Mouse (Mus musculus): ENCODE measurements around the gene Gm36028. TPM values are rescaled to one million over a fixed set of nuclear protein-coding genes. Genes with fewer than 3 reads are reported as not detected.

Gene Gm36028
- polyA plus RNA-seq, 1 experiment from 2014 or later = not detected

DNA sequence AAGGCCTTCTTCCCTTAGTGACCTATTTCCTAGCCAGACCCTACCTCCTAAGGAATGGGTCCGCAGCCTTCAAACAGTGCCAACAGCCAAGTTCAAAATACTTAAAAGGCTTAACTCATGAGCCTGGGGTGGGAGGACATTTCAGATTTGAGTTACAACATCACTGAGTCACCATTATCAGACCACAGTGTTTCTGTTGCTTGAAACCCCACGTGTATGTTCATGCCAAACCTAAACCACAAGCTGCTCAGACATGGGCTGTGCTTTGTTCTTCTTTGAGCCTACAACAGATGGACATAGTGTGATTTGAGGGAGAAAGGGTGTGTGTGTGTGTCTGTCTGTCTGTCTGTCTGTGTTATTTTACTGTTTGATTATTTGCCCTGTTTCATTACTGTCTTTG is 59.8 kb downstream of the Gm36028 start:
- Histone ChIP-seq H3K4me2 (no peak overlapping the region), H3K27me3 (no peaks in the 10 kb centered on the region), H3K9ac (no peak overlapping the region), H3K4me1 (peaks cover 11% of the 10 kb centered on the region), H3K9me3 (replicated peaks) (peaks cover 5% of the 10 kb centered on the region; the same call in 1 of the 2 replicates), H3K27ac (no peak overlapping the region), H3K36me3 (ENCODE audit: poor library complexity, severe bottlenecking) (peaks cover 27% of the 10 kb centered on the region), H3K4me3 (no peak overlapping the region)
- no peak for ATAC-seq
- WGBS = 91% methylated on average over 2 of the region's 2 CpGs

Other genes starting within 250 kb of the Gm36028 start
- 59.4 and 75.9 TPM in 2 replicates for gene Ndufb4, start 206.7 kb downstream of the Gm36028 start, polyA plus RNA-seq (2015; fragmentation: Nextera tagmentation; extraction: Ambion mirVana)
- gene Fstl1, start 84.3 kb downstream of the Gm36028 start, polyA plus RNA-seq (2015; fragmentation: Nextera tagmentation; extraction: Ambion mirVana) = 81.8 and 82.7 TPM in 2 replicates
- 55.3 and 55.4 TPM in 2 replicates for gene Lrrc58, start 7.2 kb upstream of the Gm36028 start, polyA plus RNA-seq (2015; fragmentation: Nextera tagmentation; extraction: Ambion mirVana)
- gene Gpr156, start 55.4 kb upstream of the Gm36028 start, polyA plus RNA-seq (2015; fragmentation: Nextera tagmentation; extraction: Ambion mirVana) = 5.5 TPM in 2 replicates
- gene Gsk3b, start 227.9 kb upstream of the Gm36028 start, polyA plus RNA-seq (2015; fragmentation: Nextera tagmentation; extraction: Ambion mirVana) = 140 and 143 TPM in 2 replicates

All from forebrain, embryonic 13.5 days (tissue).